Mouse (Mus musculus) hindbrain, embryonic 14.5 days (tissue): ENCODE measurements around the gene Vinac1. TPM values are rescaled to one million over a fixed set of nuclear protein-coding genes. Genes with fewer than 3 reads are reported as not detected.

Experiments used
- ATAC-seq: fragments of 200-750 bp; cut with Nextera tagmentation; 2 replicates; pipeline ENCODE4 v1.8.0; 2017; ENCODE audit warnings: moderate number of reproducible peaks, mild to moderate bottlenecking, moderate TSS enrichment, moderate library complexity; ENCODE audit not compliant: low FRiP score
- DNase-seq: peaks from one replicate; pipeline ENCODE4 v3.0.0-alpha.2; 2015; ENCODE audit warnings: low spot score
- H3K27ac ChIP-seq: fragments of 300-500 bp; sonication (generic); 2 replicates; pipeline ENCODE4 v1.5.1; 2014; ENCODE audit warnings: mild to moderate bottlenecking, moderate library complexity
- H3K27me3 ChIP-seq: fragments of 300-500 bp; sonication (generic); 2 replicates; pipeline ENCODE4 v1.6.1; 2014; ENCODE audit warnings: mild to moderate bottlenecking, low read length, mixed read lengths; ENCODE audit not compliant: control insufficient read depth, insufficient read depth
- H3K36me3 ChIP-seq: fragments of 300-500 bp; sonication (generic); replicated peaks from 2 replicates; pipeline ENCODE4 v1.6.1; 2014; ENCODE audit not compliant: control insufficient read depth, insufficient read depth
- H3K4me1 ChIP-seq: fragments of 300-500 bp; sonication (generic); replicated peaks from 2 replicates; pipeline ENCODE4 v1.6.1; 2014; ENCODE audit warnings: antibody characterized with exemption, low read length, mixed read lengths; ENCODE audit not compliant: control insufficient read depth, insufficient read depth
- H3K4me2 ChIP-seq: fragments of 300-500 bp; sonication (generic); replicated peaks from 2 replicates; pipeline ENCODE4 v1.6.1; 2014; ENCODE audit warnings: mild to moderate bottlenecking, moderate library complexity
- H3K4me3 ChIP-seq: fragments of 300-500 bp; sonication (generic); replicated peaks from 2 replicates; pipeline ENCODE4 v1.5.1; 2014; ENCODE audit warnings: mild to moderate bottlenecking, low read length
- H3K9ac ChIP-seq: fragments of 300-500 bp; sonication (generic); 2 replicates; pipeline ENCODE4 v1.6.1; 2014
- H3K9me3 ChIP-seq: fragments of 300-500 bp; sonication (generic); 2 replicates; pipeline ENCODE4 v1.6.1; 2016; ENCODE audit warnings: low read length; ENCODE audit not compliant: control insufficient read depth
- WGBS: fragments of 180-500 bp; shearing (Covaris S2); extraction: QIAGEN DNeasy Blood & Tissue Kit; methylation state at CpG from one replicate; pipeline ENCODE4 v1.1.7; 2014; 5-methylcytosine and 5-hydroxymethylcytosine counted together
- polyA plus RNA-seq: library from polyadenylated mRNA; unstranded; fragments of >200 nt; fragmentation: Nextera tagmentation; extraction: Ambion mirVana; gene quantifications from 2 replicates; pipeline ENCODE4 v1.2.1, GENCODE M21; 2014

The Vinac1 gene
- polyA plus RNA-seq, 1 experiment from 2014 or later: 0.79 TPM

- no peaks in the 10 kb centered on the region for H3K27me3 ChIP-seq
- H3K36me3 ChIP-seq: peaks cover 20% of the 10 kb centered on the region; the same call in 1 of the 2 replicates
- peaks cover 27% of the 10 kb centered on the region for H3K4me1 ChIP-seq
- DNase-seq (no peak), ATAC-seq (no peak)
- no peak overlapping the region for H3K4me3 ChIP-seq
- no peaks in the 10 kb centered on the region for H3K9me3 ChIP-seq
- no peak overlapping the region for H3K27ac ChIP-seq
- H3K4me2 ChIP-seq: no peak overlapping the region
- WGBS: 91% methylated on average over 3 of the region's 3 CpGs
- H3K9ac ChIP-seq: no peak overlapping the region
These were observed 22.3 kb upstream of the Vinac1 start for GRCm38 (mm10) chr2:129070296-129070695.

- Histone ChIP-seq H3K4me1 (peaks cover 30% of the 10 kb centered on the region), H3K9me3 (no peaks in the 10 kb centered on the region), H3K9ac (peak overlapping the region; percentile 96), H3K4me2 (peak overlapping the region; percentile 62), H3K4me3 (peak overlapping the region; percentile 92), H3K27me3 (no peaks in the 10 kb centered on the region), H3K36me3 (0 out of 2 replicates have a peak, but pooled peaks cover 16% of the 10 kb centered on the region), H3K27ac (peak overlapping the region; percentile 87)
- 0% methylated on average over 20 of the region's 20 CpGs for WGBS
- DNase-seq: peak; percentile 61
- ATAC-seq: peak; percentile 62
These were observed 18.4 kb upstream of the Vinac1 start for GRCm38 (mm10) chr2:129066326-129066725.

- no peaks in the 10 kb centered on the region for H3K9me3 ChIP-seq
- peak within 1 kb of the TSS; percentile 96 for H3K9ac ChIP-seq
- peak within 1 kb of the TSS; percentile 92 for H3K4me3 ChIP-seq
- peak within 1 kb of the TSS; percentile 62 for H3K4me2 ChIP-seq
- under 1% methylated on average over 61 of the region's 62 CpGs for WGBS
- ATAC-seq (peak; percentile 95), DNase-seq (peak; percentile 75)
- H3K27me3 ChIP-seq: no peaks in the 10 kb centered on the region
- H3K27ac ChIP-seq: peak within 1 kb of the TSS; percentile 87
- peaks cover 30% of the 10 kb centered on the region for H3K4me1 ChIP-seq
- 0 out of 2 replicates have a peak, but pooled peaks cover 15% of the 10 kb centered on the region for H3K36me3 ChIP-seq
These were observed 17.7 kb upstream of the Vinac1 start, which contains the start of gene Ttl for GRCm38 (mm10) chr2:129065437-129066282. Ttl (plus strand) TSS chr2:129065942.

GRCm38 (mm10) chr2:129061456-129062059 is 13.6 kb upstream of the Vinac1 start:
- Histone ChIP-seq H3K4me2 (no peak overlapping the region), H3K36me3 (no peaks in the 10 kb centered on the region), H3K4me3 (no peak overlapping the region), H3K9me3 (0 out of 2 replicates have a peak, but pooled peaks cover 2% of the 10 kb centered on the region), H3K27ac (no peak overlapping the region), H3K4me1 (0 out of 2 replicates have a peak, but pooled peaks cover 5% of the 10 kb centered on the region), H3K9ac (no peak overlapping the region), H3K27me3 (no peaks in the 10 kb centered on the region)
- DNase-seq (no peak), ATAC-seq (no peak)
- WGBS: 79% methylated on average over 10 of the region's 10 CpGs

- Histone ChIP-seq H3K36me3 (no peaks in the 10 kb centered on the region), H3K9me3 (0 out of 2 replicates have a peak, but pooled peaks cover 5% of the 10 kb centered on the region), H3K27ac (no peak overlapping the region), H3K4me2 (no peak overlapping the region), H3K4me3 (no peak overlapping the region), H3K27me3 (no peaks in the 10 kb centered on the region), H3K9ac (no peak overlapping the region), H3K4me1 (no peaks in the 10 kb centered on the region)
- WGBS: 94% methylated on average over 6 of the region's 6 CpGs
- DNase-seq (no peak), ATAC-seq (no peak)
These were observed 10.0 kb upstream of the Vinac1 start for GRCm38 (mm10) chr2:129057920-129058361.

- H3K36me3 ChIP-seq: no peaks in the 10 kb centered on the region
These were observed 9.3 kb upstream of the Vinac1 start for GRCm38 (mm10) chr2:129057256-129057655.

GRCm38 (mm10) chr2:129056597-129056996 is 8.6 kb upstream of the Vinac1 start:
- WGBS: 44% methylated on average over 9 of the region's 9 CpGs
- DNase-seq: no peak
- H3K36me3 ChIP-seq: no peaks in the 10 kb centered on the region
- no peak overlapping the region for H3K27ac ChIP-seq
- H3K9me3 ChIP-seq: 0 out of 2 replicates have a peak, but pooled peaks cover 5% of the 10 kb centered on the region
- H3K4me1 ChIP-seq: no peaks in the 10 kb centered on the region
- no peak overlapping the region for H3K4me3 ChIP-seq
- H3K9ac ChIP-seq: no peak overlapping the region
- no peak for ATAC-seq
- no peak overlapping the region for H3K4me2 ChIP-seq
- no peaks in the 10 kb centered on the region for H3K27me3 ChIP-seq

More at GRCm38 (mm10) chr2:129057256-129057655, 9.3 kb upstream of the Vinac1 start:
- DNase-seq: no peak
- Histone ChIP-seq H3K9ac (no peak overlapping the region), H3K4me2 (no peak overlapping the region), H3K4me3 (no peak overlapping the region), H3K9me3 (0 out of 2 replicates have a peak, but pooled peaks cover 5% of the 10 kb centered on the region), H3K4me1 (no peaks in the 10 kb centered on the region), H3K27me3 (no peaks in the 10 kb centered on the region), H3K27ac (no peak overlapping the region)
- 93% methylated on average over 8 of the region's 8 CpGs for WGBS
- ATAC-seq: no peak

GRCm38 (mm10) chr2:129055741-129056140 is 7.8 kb upstream of the Vinac1 start:
- Histone ChIP-seq H3K4me2 (no peak overlapping the region), H3K36me3 (no peaks in the 10 kb centered on the region), H3K4me1 (no peaks in the 10 kb centered on the region), H3K27ac (no peak overlapping the region), H3K9me3 (0 out of 2 replicates have a peak, but pooled peaks cover 5% of the 10 kb centered on the region), H3K9ac (no peak overlapping the region), H3K27me3 (no peaks in the 10 kb centered on the region), H3K4me3 (no peak overlapping the region)
- ATAC-seq (no peak), DNase-seq (no peak)
- WGBS: 88% methylated on average over 6 of the region's 6 CpGs

GRCm38 (mm10) chr2:129052451-129052983 is 4.5 kb upstream of the Vinac1 start:
- Histone ChIP-seq H3K4me3 (no peak overlapping the region), H3K4me1 (no peaks in the 10 kb centered on the region), H3K4me2 (no peak overlapping the region), H3K9me3 (0 out of 2 replicates have a peak, but pooled peaks cover 5% of the 10 kb centered on the region), H3K27ac (no peak overlapping the region), H3K27me3 (no peaks in the 10 kb centered on the region), H3K9ac (no peak overlapping the region), H3K36me3 (no peaks in the 10 kb centered on the region)
- 78% methylated on average over 4 of the region's 4 CpGs for WGBS
- ATAC-seq: no peak
- no peak for DNase-seq
